Mouse (Mus musculus): Measurements from ENCODE around the gene Gm13279.

DNA sequence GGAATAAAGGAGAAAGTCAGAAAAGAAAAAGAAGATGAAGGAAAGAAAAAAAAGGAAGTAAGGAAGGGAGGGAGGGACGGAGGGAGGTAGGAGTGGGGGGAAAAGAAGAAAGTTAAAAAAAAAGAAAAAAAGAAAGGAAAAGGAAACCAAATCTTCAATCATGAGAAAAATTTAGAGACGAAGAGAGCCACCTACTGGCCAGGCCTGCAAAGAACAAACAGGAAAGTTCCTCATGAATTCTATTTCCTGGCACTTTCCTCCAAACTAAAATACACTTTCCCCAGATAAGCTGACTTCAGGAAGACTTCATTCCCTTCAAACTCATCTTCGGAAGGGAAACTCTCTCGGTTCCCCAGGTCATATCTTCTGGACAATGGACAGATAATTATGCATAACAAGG lies 33.3 kb downstream of the Gm13279 start:
- TF ChIP-seq POLR2A (IDR thresholded peaks at IDR 0.05; ENCODE audit: low read depth, low read length) (no peak), CTCF (conservative IDR thresholded peaks at IDR 0.05; ENCODE audit: insufficient read depth, insufficient read length, low read depth, low read length) (0 out of 2 replicates have a peak, but pooled peaks have one; percentile 7)
